Mouse (Mus musculus) heart, embryonic 16.5 days (tissue): ENCODE measurements at regions not wholly inside any gene's neighbourhood (a gene's known extent, or its start where the extent isn't known, plus 50 kb on each side); places are given as distances from the start of the nearest gene placed in this dataset.
"Not testable (repeated sequence)": the region's sequence is repeated elsewhere in the genome, so short reads cannot be mapped to it uniquely, and the experiment has no call there.

Experiments used
- ATAC-seq: fragments of 200-750 bp; cut with Nextera tagmentation; replicated peaks from 2 replicates; pipeline ENCODE4 v1.8.0; 2017; ENCODE audit warnings: moderate number of reproducible peaks; ENCODE audit not compliant: insufficient read depth, low FRiP score; ENCODE audit errors: extremely low read depth
- H3K27ac ChIP-seq: fragments of 300-500 bp; sonication (generic); 2 replicates; pipeline ENCODE4 v1.5.1; 2014; ENCODE audit warnings: mild to moderate bottlenecking, low read length, control low read depth, moderate library complexity
- H3K27me3 ChIP-seq: fragments of 300-500 bp; sonication (generic); 2 replicates; pipeline ENCODE4 v1.6.1; 2014; ENCODE audit warnings: low read length, mixed read lengths; ENCODE audit not compliant: control insufficient read depth, insufficient read depth
- H3K36me3 ChIP-seq: fragments of 300-500 bp; sonication (generic); 2 replicates; pipeline ENCODE4 v1.6.1; 2014; ENCODE audit not compliant: control insufficient read depth, insufficient read depth
- H3K4me1 ChIP-seq: fragments of 300-500 bp; sonication (generic); 2 replicates; pipeline ENCODE4 v1.6.1; 2014; ENCODE audit warnings: low read length, mixed read lengths; ENCODE audit not compliant: control insufficient read depth, insufficient read depth
- H3K4me2 ChIP-seq: fragments of 300-500 bp; sonication (generic); 2 replicates; pipeline ENCODE4 v1.6.1; 2014; ENCODE audit warnings: low read depth, mild to moderate bottlenecking, control low read depth, low read length
- H3K4me3 ChIP-seq: fragments of 300-500 bp; sonication (generic); 2 replicates; pipeline ENCODE4 v1.5.1; 2014; ENCODE audit warnings: mild to moderate bottlenecking, control low read depth, low read length
- H3K9ac ChIP-seq: fragments of 300-500 bp; sonication (generic); 2 replicates; pipeline ENCODE4 v1.6.1; 2014; ENCODE audit warnings: low read length, control low read depth
- H3K9me3 ChIP-seq: fragments of 300-500 bp; sonication (generic); replicated peaks from 2 replicates; pipeline ENCODE4 v1.6.1; 2016; ENCODE audit warnings: low read length; ENCODE audit not compliant: control insufficient read depth
- WGBS: fragments of 180-500 bp; shearing (Covaris S2); extraction: QIAGEN DNeasy Blood & Tissue Kit; methylation state at CpG from one replicate; pipeline ENCODE4 v1.1.7; 2014; 5-methylcytosine and 5-hydroxymethylcytosine counted together

- Histone ChIP-seq H3K9me3 (peaks cover 3% of the 10 kb centered on the region; the same call in 1 of the 2 replicates), H3K4me1 (no peaks in the 10 kb centered on the region), H3K27ac (no peak overlapping the region), H3K36me3 (no peaks in the 10 kb centered on the region), H3K4me3 (no peak overlapping the region), H3K9ac (no peak overlapping the region), H3K4me2 (no peak overlapping the region), H3K27me3 (no peaks in the 10 kb centered on the region)
- no peak for ATAC-seq
- 65% methylated on average over 6 of the region's 6 CpGs for WGBS
Observed at GRCm38 (mm10) chr7:96039628-96040027, 131.4 kb upstream of the Tenm4 start.

DNA sequence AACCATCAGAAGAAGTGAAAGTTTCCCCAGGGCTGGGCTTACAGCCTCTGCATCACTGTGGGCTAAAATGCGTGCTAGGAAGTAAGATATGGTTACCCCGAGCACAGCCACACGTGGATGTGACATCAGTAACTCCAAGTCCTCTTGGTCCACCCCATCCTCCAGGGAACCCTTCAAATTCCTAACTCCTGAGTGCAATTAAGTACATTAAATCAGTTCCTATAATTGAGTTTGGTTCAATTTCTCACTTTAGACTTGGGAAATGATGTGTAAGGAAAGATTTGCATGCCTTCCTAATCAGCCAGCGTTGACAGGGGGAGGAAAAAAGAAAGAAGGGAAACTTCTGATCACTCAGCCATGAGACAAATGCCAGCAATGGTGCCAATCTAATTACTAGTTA is 129.2 kb upstream of the Tenm4 start:
- H3K9me3 ChIP-seq = peaks cover 6% of the 10 kb centered on the region; the same call in 1 of the 2 replicates
- no peaks in the 10 kb centered on the region for H3K4me1 ChIP-seq
- no peak overlapping the region for H3K4me3 ChIP-seq
- H3K27ac ChIP-seq = no peak overlapping the region
- ATAC-seq = no peak
- WGBS = 50% methylated on average over 4 of the region's 4 CpGs
- H3K27me3 ChIP-seq = no peaks in the 10 kb centered on the region
- no peaks in the 10 kb centered on the region for H3K36me3 ChIP-seq
- H3K9ac ChIP-seq = no peak overlapping the region
- no peak overlapping the region for H3K4me2 ChIP-seq

DNA sequence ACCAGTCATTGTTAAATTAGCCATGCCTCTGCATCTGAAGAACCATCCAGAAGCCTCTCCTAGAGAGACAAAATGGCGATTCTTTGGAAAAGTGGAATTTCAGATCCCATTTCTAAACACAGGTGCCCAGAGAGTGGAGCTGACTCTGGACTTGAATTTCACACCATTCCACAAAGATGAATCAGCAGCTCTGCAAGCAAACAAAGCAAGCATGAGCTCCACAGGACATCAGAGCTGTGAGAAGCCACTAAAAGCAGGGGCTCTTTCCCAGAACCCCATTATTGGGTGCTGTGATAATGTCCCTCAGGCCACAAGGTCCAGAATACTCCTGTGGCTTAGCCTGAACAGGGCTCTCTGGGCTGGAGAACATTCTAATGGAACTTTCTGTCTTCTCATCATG is 119.4 kb upstream of the Tenm4 start:
- Histone ChIP-seq H3K9me3 (peaks cover 3% of the 10 kb centered on the region; the same call in 1 of the 2 replicates), H3K27me3 (no peaks in the 10 kb centered on the region), H3K4me2 (no peak overlapping the region), H3K36me3 (no peaks in the 10 kb centered on the region), H3K4me3 (no peak overlapping the region), H3K4me1 (no peaks in the 10 kb centered on the region), H3K27ac (no peak overlapping the region), H3K9ac (no peak overlapping the region)
- no peak for ATAC-seq
- 66% methylated on average over 1 of the region's 1 CpGs for WGBS

GRCm38 (mm10) chr7:96061599-96061998 is 109.4 kb upstream of the Tenm4 start:
- not testable (repeated sequence) for H3K9me3 ChIP-seq, H3K27me3 ChIP-seq, H3K36me3 ChIP-seq, H3K27ac ChIP-seq, H3K4me2 ChIP-seq, H3K9ac ChIP-seq, ATAC-seq, H3K4me1 ChIP-seq, H3K4me3 ChIP-seq
- 42% methylated on average over 1 of the region's 1 CpGs for WGBS

GRCm38 (mm10) chr7:96078511-96078910 is 92.5 kb upstream of the Tenm4 start:
- Histone ChIP-seq H3K9me3 (no peaks in the 10 kb centered on the region), H3K27ac (no peak overlapping the region), H3K9ac (no peak overlapping the region), H3K4me3 (no peak overlapping the region), H3K4me1 (no peaks in the 10 kb centered on the region), H3K36me3 (no peaks in the 10 kb centered on the region), H3K4me2 (no peak overlapping the region), H3K27me3 (no peaks in the 10 kb centered on the region)
- no peak for ATAC-seq
- 80% methylated on average over 1 of the region's 1 CpGs for WGBS

- Histone ChIP-seq H3K4me3 (no peak overlapping the region), H3K27ac (no peak overlapping the region), H3K9me3 (no peaks in the 10 kb centered on the region), H3K4me2 (no peak overlapping the region), H3K36me3 (no peaks in the 10 kb centered on the region), H3K9ac (no peak overlapping the region), H3K27me3 (no peaks in the 10 kb centered on the region), H3K4me1 (no peaks in the 10 kb centered on the region)
- ATAC-seq = no peak
- WGBS = 48% methylated on average over 4 of the region's 4 CpGs
Observed at GRCm38 (mm10) chr7:96081676-96082075, 89.4 kb upstream of the Tenm4 start.

DNA sequence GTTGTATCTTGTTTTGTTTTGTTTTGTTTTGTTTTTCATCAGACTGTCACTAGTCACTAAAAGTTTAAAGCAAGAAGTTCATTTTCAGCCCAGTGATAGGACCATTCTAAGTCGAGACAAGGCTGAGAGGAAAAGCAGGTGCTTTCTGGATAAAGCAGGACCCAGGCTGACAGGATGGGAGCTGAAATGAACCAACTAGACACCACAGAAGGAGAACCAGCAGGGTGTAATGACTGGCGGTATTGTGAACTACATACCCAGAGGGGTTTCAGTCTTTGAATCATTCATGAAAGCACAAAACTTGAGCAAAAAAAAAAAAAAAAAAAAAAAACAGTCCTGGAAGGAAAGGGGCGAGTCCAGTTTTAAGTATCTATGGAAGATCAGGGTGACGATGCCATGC is 75.9 kb upstream of the Tenm4 start:
- no peak for ATAC-seq

DNA sequence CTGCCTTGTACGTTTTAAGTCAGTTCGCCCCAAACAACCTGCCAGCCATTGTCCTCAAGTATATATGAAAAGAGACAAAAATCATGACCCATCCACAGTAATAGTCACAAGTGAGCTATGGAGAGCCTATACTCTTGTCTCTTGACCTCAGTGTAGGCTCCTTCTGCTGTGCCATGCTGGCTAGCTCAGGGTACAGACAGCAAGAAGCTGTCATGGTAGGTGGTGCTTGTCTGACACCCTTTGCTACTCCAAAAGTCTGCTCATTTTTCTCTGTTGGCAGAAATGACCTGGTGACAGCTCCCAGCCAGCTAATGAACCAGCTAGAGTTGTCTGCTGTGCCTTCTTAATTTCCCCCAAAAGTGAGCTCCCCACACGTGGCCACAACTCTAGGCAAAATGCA is 75.3 kb upstream of the Tenm4 start:
- ATAC-seq = no peak
- Histone ChIP-seq H3K27me3 (no peaks in the 10 kb centered on the region), H3K4me3 (no peak overlapping the region), H3K36me3 (no peaks in the 10 kb centered on the region), H3K9ac (no peak overlapping the region), H3K4me1 (no peaks in the 10 kb centered on the region), H3K9me3 (no peaks in the 10 kb centered on the region), H3K27ac (no peak overlapping the region), H3K4me2 (no peak overlapping the region)
- 73% methylated on average over 3 of the region's 3 CpGs for whole genome bisulfite sequencing

More for the DNA sequence above, 75.9 kb upstream of the Tenm4 start:
- Histone ChIP-seq H3K4me1 (no peaks in the 10 kb centered on the region), H3K4me3 (no peak overlapping the region), H3K27me3 (no peaks in the 10 kb centered on the region), H3K9ac (no peak overlapping the region), H3K27ac (no peak overlapping the region), H3K36me3 (no peaks in the 10 kb centered on the region), H3K9me3 (no peaks in the 10 kb centered on the region), H3K4me2 (no peak overlapping the region)
- 79% methylated on average over 4 of the region's 4 CpGs for WGBS

DNA sequence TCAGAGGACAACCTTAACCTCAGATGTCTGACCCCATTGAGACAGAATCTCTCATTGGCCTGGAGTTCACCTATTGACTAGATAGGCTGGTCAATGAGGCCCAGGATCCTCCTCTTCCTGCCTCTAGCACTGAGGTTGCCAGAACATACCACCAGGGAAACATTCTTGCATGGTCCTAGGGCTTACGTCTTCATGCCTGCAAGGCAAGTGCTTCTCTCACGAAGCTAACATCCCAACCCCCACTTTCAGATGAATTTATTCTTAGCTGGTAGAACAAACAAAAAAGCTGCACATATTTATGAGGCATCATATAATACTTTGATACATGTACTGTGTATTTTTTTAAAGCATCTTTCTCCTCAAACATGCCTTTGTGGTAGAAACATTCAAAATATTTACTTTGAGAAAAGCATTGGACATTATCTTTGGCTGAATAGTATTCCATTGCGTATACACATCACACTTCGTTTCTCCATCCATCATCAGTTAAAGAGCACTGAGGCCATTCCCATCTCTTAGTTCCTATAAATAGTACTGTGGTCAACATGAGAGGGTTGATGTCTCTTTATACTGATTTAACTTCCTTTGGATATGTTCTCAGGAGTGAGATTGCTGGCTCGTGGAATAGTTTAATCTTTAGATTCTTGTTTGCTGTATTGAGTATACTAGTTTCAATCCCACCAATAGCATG is 72.2 kb upstream of the Tenm4 start:
- no peak overlapping the region for H3K27ac ChIP-seq
- no peaks in the 10 kb centered on the region; the same call in 1 of the 2 replicates for H3K9me3 ChIP-seq
- no peaks in the 10 kb centered on the region for H3K27me3 ChIP-seq
- H3K9ac ChIP-seq = no peak overlapping the region
- ATAC-seq = no peak
- WGBS = 61% methylated on average over 5 of the region's 5 CpGs
- no peaks in the 10 kb centered on the region for H3K36me3 ChIP-seq
- no peak overlapping the region for H3K4me2 ChIP-seq
- 0 out of 2 replicates have a peak, but pooled peaks cover 2% of the 10 kb centered on the region for H3K4me1 ChIP-seq
- no peak overlapping the region for H3K4me3 ChIP-seq
